Mouse (Mus musculus) megakaryocyte, embryonic 14.5 days (primary cell): ENCODE data around the gene Gm49337. TPM values are rescaled to one million over a fixed set of nuclear protein-coding genes. Genes with fewer than 3 reads are reported as not detected.
A peak's percentile ranks its signal among the peaks of the same experiment; 100 is the strongest.

Source experiments
- H3K27me3 ChIP-seq: replicated peaks from 2 replicates; pipeline ENCODE3; 2012; ENCODE audit warnings: inconsistent platforms
- H3K36me3 ChIP-seq: replicated peaks from 2 replicates; pipeline ENCODE3; 2012; ENCODE audit warnings: low read length, inconsistent platforms, mixed read lengths
- H3K4me1 ChIP-seq: 2 replicates; pipeline ENCODE4 v1.6.1; 2012; ENCODE audit warnings: inconsistent platforms
- H3K4me3 ChIP-seq: replicated peaks from 2 replicates; pipeline ENCODE3; 2012; ENCODE audit warnings: moderate library complexity, mild to moderate bottlenecking, inconsistent platforms
- H3K9me3 ChIP-seq: 2 replicates; pipeline ENCODE4 v1.6.1; 2012; ENCODE audit warnings: inconsistent platforms
- FLI1 ChIP-seq: IDR thresholded peaks from 2 replicates; pipeline ENCODE4 v1.6.1; 2012; ENCODE audit warnings: low read length, inconsistent platforms, mixed read lengths
- GATA1 ChIP-seq: IDR thresholded peaks from 3 replicates; pipeline ENCODE4 v1.6.1; 2012; ENCODE audit warnings: mixed read lengths, low read length, inconsistent platforms, borderline replicate concordance
- polyA plus RNA-seq: library from polyadenylated mRNA; stranded (reverse); fragments of >175 nt; gene quantifications from 2 replicates; pipeline ENCODE4 v1.2.3, GENCODE M21; 2012; ENCODE audit warnings: low replicate concordance; ENCODE audit not compliant: insufficient read depth

Gm49337 gene
- polyA plus RNA-seq, 1 experiment: not detected

DNA sequence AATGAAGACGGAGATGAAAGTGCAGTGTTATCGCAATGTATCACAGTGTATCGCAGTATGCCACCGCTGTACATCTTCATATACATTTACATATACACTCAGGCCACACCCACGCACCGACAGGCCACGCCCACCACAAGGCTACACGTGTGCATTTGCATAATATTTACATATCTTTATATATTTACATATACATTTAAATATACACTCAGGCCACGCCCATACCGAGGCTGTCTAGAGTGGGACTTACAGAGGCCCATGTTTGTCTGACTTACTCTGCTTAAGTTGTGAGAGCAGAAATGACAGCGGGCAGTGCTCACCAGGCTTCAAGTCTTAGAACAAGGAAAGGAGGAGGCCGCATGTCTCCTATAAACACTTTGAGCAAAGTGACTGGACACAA lies 120.1 kb downstream of the Gm49337 start:
- no peaks in the 10 kb centered on the region for H3K9me3 ChIP-seq
- TF ChIP-seq GATA1 (no peak), FLI1 (no peak)
- H3K36me3 ChIP-seq: peaks cover 2% of the 10 kb centered on the region
- no peaks in the 10 kb centered on the region for H3K27me3 ChIP-seq
- H3K4me3 ChIP-seq: no peak overlapping the region
- peaks cover 20% of the 10 kb centered on the region for H3K4me1 ChIP-seq

DNA sequence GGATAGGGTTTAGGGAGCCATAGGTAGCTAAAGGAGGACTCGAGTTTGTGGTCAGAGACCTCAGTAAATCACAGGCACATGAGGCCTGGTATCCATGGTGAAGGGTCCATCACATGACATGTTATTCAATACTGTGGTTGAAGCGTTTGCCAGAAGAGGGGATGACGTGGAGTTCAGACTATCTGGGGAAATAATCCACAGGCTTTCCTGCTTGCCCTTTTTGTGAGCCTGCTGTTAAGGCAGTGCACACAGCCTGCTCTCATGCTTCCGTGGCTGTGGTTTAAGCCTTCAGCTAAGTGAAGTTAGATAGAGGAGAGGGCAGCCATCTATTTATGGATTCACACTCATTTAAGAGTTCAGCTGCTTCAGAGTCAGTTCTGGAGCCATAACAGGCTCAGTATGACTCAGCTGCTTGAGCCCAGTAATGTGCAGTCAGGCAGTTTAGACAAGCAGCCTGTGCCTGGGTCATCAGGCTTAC lies 127.7 kb downstream of the Gm49337 start:
- no peaks in the 10 kb centered on the region for H3K9me3 ChIP-seq
- TF ChIP-seq GATA1: no peak
- TF ChIP-seq FLI1: no peak
- H3K4me1 ChIP-seq: peaks cover 49% of the 10 kb centered on the region
- H3K4me3 ChIP-seq: peak overlapping the region; percentile 66
- no peaks in the 10 kb centered on the region for H3K27me3 ChIP-seq
- H3K36me3 ChIP-seq: peaks cover 3% of the 10 kb centered on the region

DNA sequence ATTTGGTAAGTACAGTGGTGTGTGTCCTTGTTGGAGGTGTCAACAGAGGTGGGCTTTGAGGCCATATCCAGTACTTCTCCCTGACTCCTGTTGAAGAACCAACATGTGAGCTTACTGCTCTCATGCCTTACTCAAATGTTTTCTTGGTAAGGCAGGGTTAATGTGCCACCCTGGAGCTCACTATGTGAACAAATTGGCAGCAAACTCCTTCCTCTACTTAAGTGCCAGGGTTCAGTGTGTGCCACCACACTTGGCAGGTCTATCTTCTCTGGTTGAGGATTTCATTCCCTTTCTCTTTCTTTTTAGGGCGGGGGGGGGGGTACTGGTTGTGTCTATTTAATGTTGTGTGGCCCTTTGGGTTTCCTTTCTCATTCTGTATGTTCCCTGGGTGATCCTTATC lies 131.4 kb downstream of the Gm49337 start:
- H3K4me1 ChIP-seq: peaks cover 37% of the 10 kb centered on the region
- TF ChIP-seq FLI1 (no peak), GATA1 (no peak)
- no peaks in the 10 kb centered on the region for H3K9me3 ChIP-seq
- H3K27me3 ChIP-seq: no peaks in the 10 kb centered on the region
- no peak overlapping the region for H3K4me3 ChIP-seq
- peaks cover 37% of the 10 kb centered on the region for H3K36me3 ChIP-seq

DNA sequence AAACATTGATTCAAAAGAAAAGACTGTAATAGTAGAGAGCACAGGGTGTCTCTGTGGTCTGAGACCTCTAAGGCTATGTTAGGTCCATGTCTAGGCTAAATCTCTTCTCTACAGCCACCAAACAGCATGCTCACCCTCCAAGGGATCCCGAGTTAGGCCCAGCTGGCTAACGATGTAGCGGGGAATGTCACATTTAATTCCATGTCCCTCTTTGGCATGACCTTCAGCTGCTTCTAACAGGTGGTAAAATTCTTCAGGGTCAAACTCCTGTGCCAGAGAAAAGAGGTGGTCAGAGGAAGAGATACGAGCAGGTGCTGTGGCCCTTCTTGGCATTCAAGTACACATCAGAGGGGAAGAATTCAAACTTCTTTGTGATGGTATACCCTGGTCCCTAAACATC lies 144.4 kb downstream of the Gm49337 start:
- no peak overlapping the region for H3K4me3 ChIP-seq
- no peaks in the 10 kb centered on the region for H3K27me3 ChIP-seq
- TF ChIP-seq GATA1 (no peak), FLI1 (no peak)
- H3K4me1 ChIP-seq: peaks cover 4% of the 10 kb centered on the region; the same call in 1 of the 2 replicates
- H3K9me3 ChIP-seq: no peaks in the 10 kb centered on the region
- peaks cover 96% of the 10 kb centered on the region for H3K36me3 ChIP-seq

DNA sequence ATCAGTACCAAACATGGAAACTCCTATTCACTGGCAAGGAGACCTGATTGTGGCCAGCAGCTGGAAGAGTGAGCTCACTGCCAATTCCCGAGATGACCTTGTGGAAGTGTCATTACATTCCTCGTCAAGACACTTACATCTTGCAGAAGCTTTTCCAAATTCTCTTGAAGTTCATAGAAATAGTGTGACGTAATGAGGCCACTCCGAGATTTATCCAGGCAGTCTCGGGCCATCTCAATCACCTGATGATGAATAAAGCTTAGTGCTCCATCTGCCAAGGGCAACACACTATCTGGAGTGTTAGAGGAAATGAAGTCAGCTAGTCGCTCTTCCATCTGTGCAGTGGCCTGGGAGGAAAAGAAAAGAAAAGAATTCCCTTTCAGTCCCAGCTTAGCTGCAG lies 148.9 kb downstream of the Gm49337 start:
- peaks cover 88% of the 10 kb centered on the region for H3K36me3 ChIP-seq
- H3K4me3 ChIP-seq: no peak overlapping the region
- peaks cover 4% of the 10 kb centered on the region; the same call in 1 of the 2 replicates for H3K4me1 ChIP-seq
- TF ChIP-seq GATA1 (no peak), FLI1 (no peak)
- H3K9me3 ChIP-seq: no peaks in the 10 kb centered on the region
- no peaks in the 10 kb centered on the region for H3K27me3 ChIP-seq

DNA sequence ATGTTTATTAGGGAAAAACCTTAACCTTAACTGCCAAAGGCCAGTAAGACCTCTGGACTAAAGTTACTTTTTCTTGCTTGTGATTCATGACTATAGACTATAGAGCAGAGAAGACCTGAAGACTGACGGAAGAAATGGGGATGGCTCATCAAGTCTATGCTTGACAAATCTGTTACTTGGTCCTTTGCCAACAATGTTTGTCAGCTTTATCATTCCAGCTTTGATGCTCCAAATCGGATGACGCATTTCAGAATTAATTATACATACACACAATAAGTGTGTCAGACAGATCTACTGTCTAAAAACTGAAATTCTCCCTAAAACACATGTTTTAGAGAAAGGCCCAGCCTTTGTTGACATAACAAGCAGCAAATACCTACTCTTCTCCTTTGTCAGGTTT lies 156.1 kb downstream of the Gm49337 start:
- 0 out of 2 replicates have a peak, but pooled peaks cover 3% of the 10 kb centered on the region for H3K4me1 ChIP-seq
- peaks cover 78% of the 10 kb centered on the region for H3K36me3 ChIP-seq
- no peak for TF ChIP-seq FLI1
- TF ChIP-seq GATA1: no peak
- H3K9me3 ChIP-seq: peaks cover 5% of the 10 kb centered on the region
- H3K27me3 ChIP-seq: no peaks in the 10 kb centered on the region
- H3K4me3 ChIP-seq: no peak overlapping the region

DNA sequence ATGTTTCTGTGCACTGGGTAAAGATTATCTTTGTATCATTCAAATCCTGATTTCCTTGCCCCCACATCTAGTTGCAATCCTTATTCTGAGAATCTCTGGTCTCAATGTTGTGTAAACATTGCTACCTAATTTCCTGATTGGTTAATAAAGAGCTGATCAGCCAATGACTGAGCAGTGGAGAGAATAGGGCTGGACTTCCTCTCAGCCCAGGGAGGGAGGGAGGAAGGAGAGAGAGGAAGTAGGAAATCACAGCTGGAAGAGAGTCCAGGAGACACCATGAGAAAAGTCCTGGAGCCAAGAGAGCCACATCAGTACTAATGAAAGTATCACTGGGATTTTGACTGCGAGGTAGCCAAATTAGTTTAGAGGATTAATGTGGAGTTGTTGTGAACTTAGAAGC lies 163.1 kb downstream of the Gm49337 start:
- Histone ChIP-seq H3K4me3 (no peak overlapping the region), H3K4me1 (0 out of 2 replicates have a peak, but pooled peaks cover 3% of the 10 kb centered on the region), H3K9me3 (no peaks in the 10 kb centered on the region), H3K27me3 (no peaks in the 10 kb centered on the region), H3K36me3 (peaks cover 17% of the 10 kb centered on the region)
- TF ChIP-seq GATA1: no peak
- TF ChIP-seq FLI1: no peak

DNA sequence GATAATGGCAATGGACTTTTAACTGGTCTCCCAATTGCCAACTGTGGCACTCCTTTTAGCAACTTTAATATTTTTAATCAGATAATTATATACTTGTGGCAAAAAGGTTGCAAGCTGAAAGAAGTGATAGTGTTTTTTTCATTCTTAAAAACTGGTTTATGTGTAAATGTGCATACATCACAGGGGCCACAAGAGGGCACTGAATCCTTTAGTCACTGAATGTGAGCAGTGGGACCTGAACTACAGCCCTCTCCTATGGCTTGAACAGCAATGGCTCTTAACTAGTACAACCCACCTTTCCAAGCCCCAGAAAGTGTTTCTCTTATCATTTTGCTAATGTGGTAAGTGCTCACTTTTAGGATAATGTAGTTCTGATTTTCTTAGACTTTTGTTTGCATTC lies 168.9 kb downstream of the Gm49337 start:
- Histone ChIP-seq H3K36me3 (no peaks in the 10 kb centered on the region), H3K4me3 (no peak overlapping the region), H3K27me3 (no peaks in the 10 kb centered on the region), H3K4me1 (no peaks in the 10 kb centered on the region), H3K9me3 (peaks cover 3% of the 10 kb centered on the region; the same call in 1 of the 2 replicates)
- no peak for TF ChIP-seq FLI1
- TF ChIP-seq GATA1: no peak

Other genes with a start within 250 kb of the Gm49337 start
- gene Dmbx1, start 233.5 kb upstream of the Gm49337 start, polyA plus RNA-seq: not detected in 2 replicates
- gene Faah, start 155.5 kb upstream of the Gm49337 start, polyA plus RNA-seq: 2.9 and 3.8 TPM in 2 replicates
- gene Nsun4, start 119.5 kb upstream of the Gm49337 start, polyA plus RNA-seq: 0.27 TPM in 1 of 2 replicates, not detected in the other
- 24.7 and 73.9 TPM in 2 replicates for gene Uqcrh, start 98.3 kb upstream of the Gm49337 start, polyA plus RNA-seq
- gene Lrrc41, start 98.1 kb upstream of the Gm49337 start, polyA plus RNA-seq: 13.4 and 17.7 TPM in 2 replicates
- gene Rad54l, start 49.7 kb upstream of the Gm49337 start, polyA plus RNA-seq: 0.75 TPM in 1 of 2 replicates, not detected in the other
- 1.0 and 6.1 TPM in 2 replicates for gene Pomgnt1, start 49.5 kb upstream of the Gm49337 start, polyA plus RNA-seq
- 0.93 TPM in 1 of 2 replicates, not detected in the other for gene Lurap1, start 22.0 kb upstream of the Gm49337 start, polyA plus RNA-seq
- gene Tspan1, start 5.8 kb upstream of the Gm49337 start, polyA plus RNA-seq: not detected in 2 replicates
- gene 1700042G07Rik, start within 50 bp of the Gm49337 start, polyA plus RNA-seq: not detected in 2 replicates
- 1.2 TPM in 1 of 2 replicates, not detected in the other for gene Pik3r3, start 48.2 kb downstream of the Gm49337 start, polyA plus RNA-seq